Mouse (Mus musculus): ENCODE data around the gene Syne1. TPM values are rescaled to one million over a fixed set of nuclear protein-coding genes. Genes with fewer than 3 reads are reported as not detected.

The Syne1 gene
- polyA plus RNA-seq, 1 experiment from 2014 or later, result 2.5 TPM

DNA sequence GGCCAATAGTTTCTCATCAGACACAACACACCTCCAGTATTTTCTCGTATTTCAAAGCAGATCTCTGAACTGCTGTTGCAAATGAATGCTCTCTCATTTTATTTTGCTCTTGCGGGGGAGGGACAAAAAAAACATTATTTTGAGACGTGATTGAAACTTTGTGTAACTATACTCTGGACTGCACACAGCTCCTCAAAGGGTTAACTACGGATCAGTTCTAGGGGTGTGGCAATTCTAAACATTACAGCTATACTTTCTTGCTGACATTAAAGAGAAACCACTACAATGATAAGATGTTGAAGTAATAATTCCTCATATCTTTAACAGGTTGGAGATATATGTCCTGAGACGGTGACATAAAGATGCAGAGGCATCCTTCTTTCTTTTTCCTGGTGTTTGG lies 356.0 kb downstream of the Syne1 start:
- H3K4me3 ChIP-seq (replicated peaks), result no peak overlapping the region
- no peaks in the 10 kb centered on the region for H3K27me3 ChIP-seq
- no peaks in the 10 kb centered on the region for H3K9me3 ChIP-seq (replicated peaks)
- no peaks in the 10 kb centered on the region for H3K36me3 ChIP-seq
- 47% methylated on average over 5 of the region's 5 CpGs for WGBS (ENCODE audit: insufficient replicate concordance)
- no peak overlapping the region for H3K27ac ChIP-seq
- ATAC-seq (ENCODE audit: low read depth) (no peak; the same call in 1 of the 2 replicates), DNase-seq (no peak)
- peak overlapping the region; percentile 68 for H3K4me2 ChIP-seq
- no peak overlapping the region for H3K9ac ChIP-seq
- H3K4me1 ChIP-seq (replicated peaks), result peaks cover 24% of the 10 kb centered on the region

DNA sequence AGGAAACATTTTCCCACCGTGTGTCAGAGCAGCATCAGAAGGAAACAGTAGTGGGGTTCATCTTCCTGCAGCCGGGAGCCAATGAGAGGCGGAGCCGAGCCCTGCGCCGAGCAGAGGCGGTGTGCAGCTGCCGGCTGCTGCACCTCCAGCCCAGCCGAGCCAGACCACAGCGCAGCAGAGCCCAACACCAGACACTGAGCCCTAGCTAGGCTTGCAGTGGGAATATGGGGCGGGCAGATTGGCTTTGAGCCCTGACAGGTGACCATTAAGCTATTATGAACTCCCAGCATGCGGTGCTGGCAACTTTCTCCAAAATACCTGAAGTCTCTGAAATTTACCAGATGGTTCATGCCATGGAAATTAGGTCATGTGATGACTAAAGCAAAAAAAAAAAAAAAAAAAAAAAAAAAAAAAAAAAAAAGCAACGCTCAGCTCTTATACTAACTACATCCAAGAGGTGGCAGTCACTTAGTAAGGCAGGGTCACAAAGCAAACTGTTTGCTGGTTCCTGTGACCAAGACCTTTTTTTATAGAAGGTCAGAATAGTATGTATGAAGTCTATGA lies 356.5 kb downstream of the Syne1 start:
- peak overlapping the region; percentile 68 for H3K4me2 ChIP-seq
- no peaks in the 10 kb centered on the region for H3K27me3 ChIP-seq
- H3K9ac ChIP-seq, result peak overlapping the region; percentile 67
- H3K4me3 ChIP-seq (replicated peaks), result peak overlapping the region; percentile 66
- H3K4me1 ChIP-seq (replicated peaks), result peaks cover 24% of the 10 kb centered on the region
- ATAC-seq (ENCODE audit: low read depth) (peak; percentile 98), DNase-seq (peak; percentile 68)
- H3K9me3 ChIP-seq (replicated peaks), result no peaks in the 10 kb centered on the region
- peak overlapping the region; percentile 84 for H3K27ac ChIP-seq
- no peaks in the 10 kb centered on the region for H3K36me3 ChIP-seq
- under 1% methylated on average over 13 of the region's 13 CpGs for WGBS (ENCODE audit: insufficient replicate concordance)

GRCm38 (mm10) chr10:5194081-5194670 lies 357.1 kb downstream of the Syne1 start:
- DNase-seq (no peak), ATAC-seq (ENCODE audit: low read depth) (peak; percentile 87)
- under 1% methylated on average over 13 of the region's 13 CpGs for WGBS (ENCODE audit: insufficient replicate concordance)

GRCm38 (mm10) chr10:5192861-5193490 lies 358.3 kb downstream of the Syne1 start:
- no peak overlapping the region for H3K4me3 ChIP-seq (replicated peaks)
- H3K4me1 ChIP-seq (replicated peaks), result peaks cover 24% of the 10 kb centered on the region
- 0 out of 2 replicates have a peak, but pooled peaks cover 8% of the 10 kb centered on the region for H3K36me3 ChIP-seq
- 0 out of 2 replicates have a peak overlapping the region, but pooled peaks have one; percentile 12 for H3K4me2 ChIP-seq
- DNase-seq (no peak), ATAC-seq (ENCODE audit: low read depth) (no peak)
- H3K9me3 ChIP-seq (replicated peaks), result no peaks in the 10 kb centered on the region
- no peak overlapping the region; the same call in 1 of the 2 replicates for H3K27ac ChIP-seq
- H3K9ac ChIP-seq, result peak overlapping the region; percentile 3; the same call in 1 of the 2 replicates
- no peaks in the 10 kb centered on the region for H3K27me3 ChIP-seq
- WGBS (ENCODE audit: insufficient replicate concordance), result 71% methylated on average over 9 of the region's 9 CpGs

More at GRCm38 (mm10) chr10:5194081-5194670, 357.1 kb downstream of the Syne1 start:
- Histone ChIP-seq H3K4me1 (replicated peaks) (peaks cover 24% of the 10 kb centered on the region), H3K36me3 (0 out of 2 replicates have a peak, but pooled peaks cover 4% of the 10 kb centered on the region), H3K27me3 (no peaks in the 10 kb centered on the region), H3K9me3 (replicated peaks) (no peaks in the 10 kb centered on the region), H3K27ac (peak overlapping the region; percentile 84), H3K4me2 (peak overlapping the region; percentile 68), H3K9ac (peak overlapping the region; percentile 67), H3K4me3 (replicated peaks) (peak overlapping the region; percentile 66)

DNA sequence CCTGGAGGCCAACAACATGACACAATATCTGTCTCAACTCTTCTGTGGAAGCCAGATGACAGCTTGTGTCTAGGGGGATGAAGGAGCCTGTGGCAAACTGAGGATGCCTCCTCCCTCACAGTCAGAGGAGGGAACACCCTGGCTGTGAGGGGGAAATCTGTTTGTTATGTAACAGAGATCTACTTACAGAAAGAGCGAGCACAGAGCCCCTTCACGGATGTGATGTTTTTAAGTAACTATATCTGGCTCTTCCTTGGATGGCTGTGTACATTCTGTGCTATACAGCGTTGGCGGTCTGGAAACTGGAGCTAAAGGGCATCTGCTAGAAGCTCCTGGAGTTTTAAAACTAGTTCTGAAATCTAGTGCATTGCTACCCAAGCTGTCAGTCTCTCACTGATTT lies 360.5 kb downstream of the Syne1 start:
- DNase-seq (no peak), ATAC-seq (ENCODE audit: low read depth) (no peak)
- no peak overlapping the region for H3K4me3 ChIP-seq (replicated peaks)
- no peak overlapping the region for H3K27ac ChIP-seq
- H3K4me1 ChIP-seq (replicated peaks), result peaks cover 23% of the 10 kb centered on the region
- H3K36me3 ChIP-seq, result 0 out of 2 replicates have a peak, but pooled peaks cover 8% of the 10 kb centered on the region
- no peaks in the 10 kb centered on the region for H3K9me3 ChIP-seq (replicated peaks)
- H3K9ac ChIP-seq, result no peak overlapping the region
- no peak overlapping the region for H3K4me2 ChIP-seq
- 74% methylated on average over 4 of the region's 4 CpGs for WGBS (ENCODE audit: insufficient replicate concordance)
- no peaks in the 10 kb centered on the region for H3K27me3 ChIP-seq

DNA sequence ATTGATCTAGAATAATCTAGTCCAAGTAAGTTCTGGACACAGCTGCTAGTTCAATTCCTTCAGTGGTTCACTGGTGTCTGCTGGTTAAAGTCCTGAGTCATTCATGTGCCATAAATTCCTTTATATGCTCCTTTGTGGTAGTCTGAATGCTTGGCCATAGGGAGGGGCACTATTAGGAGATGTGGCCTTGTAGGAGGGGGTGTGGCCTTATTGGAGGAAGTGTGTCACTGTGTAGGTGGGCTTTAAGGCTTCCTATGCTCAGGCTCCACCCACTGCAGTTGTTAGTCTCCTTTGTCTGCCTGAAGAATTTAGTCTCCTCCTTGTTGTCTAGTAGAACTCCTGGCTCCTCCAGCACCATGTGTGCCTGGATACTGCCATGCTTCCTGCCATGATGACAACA lies 362.4 kb downstream of the Syne1 start:
- peaks cover 12% of the 10 kb centered on the region for H3K4me1 ChIP-seq (replicated peaks)
- H3K9ac ChIP-seq, result no peak overlapping the region
- no peak overlapping the region for H3K4me2 ChIP-seq
- H3K4me3 ChIP-seq (replicated peaks), result no peak overlapping the region
- no peaks in the 10 kb centered on the region for H3K27me3 ChIP-seq
- DNase-seq (no peak), ATAC-seq (ENCODE audit: low read depth) (no peak)
- H3K27ac ChIP-seq, result no peak overlapping the region
- peaks cover 20% of the 10 kb centered on the region for H3K36me3 ChIP-seq
- H3K9me3 ChIP-seq (replicated peaks), result no peaks in the 10 kb centered on the region

DNA sequence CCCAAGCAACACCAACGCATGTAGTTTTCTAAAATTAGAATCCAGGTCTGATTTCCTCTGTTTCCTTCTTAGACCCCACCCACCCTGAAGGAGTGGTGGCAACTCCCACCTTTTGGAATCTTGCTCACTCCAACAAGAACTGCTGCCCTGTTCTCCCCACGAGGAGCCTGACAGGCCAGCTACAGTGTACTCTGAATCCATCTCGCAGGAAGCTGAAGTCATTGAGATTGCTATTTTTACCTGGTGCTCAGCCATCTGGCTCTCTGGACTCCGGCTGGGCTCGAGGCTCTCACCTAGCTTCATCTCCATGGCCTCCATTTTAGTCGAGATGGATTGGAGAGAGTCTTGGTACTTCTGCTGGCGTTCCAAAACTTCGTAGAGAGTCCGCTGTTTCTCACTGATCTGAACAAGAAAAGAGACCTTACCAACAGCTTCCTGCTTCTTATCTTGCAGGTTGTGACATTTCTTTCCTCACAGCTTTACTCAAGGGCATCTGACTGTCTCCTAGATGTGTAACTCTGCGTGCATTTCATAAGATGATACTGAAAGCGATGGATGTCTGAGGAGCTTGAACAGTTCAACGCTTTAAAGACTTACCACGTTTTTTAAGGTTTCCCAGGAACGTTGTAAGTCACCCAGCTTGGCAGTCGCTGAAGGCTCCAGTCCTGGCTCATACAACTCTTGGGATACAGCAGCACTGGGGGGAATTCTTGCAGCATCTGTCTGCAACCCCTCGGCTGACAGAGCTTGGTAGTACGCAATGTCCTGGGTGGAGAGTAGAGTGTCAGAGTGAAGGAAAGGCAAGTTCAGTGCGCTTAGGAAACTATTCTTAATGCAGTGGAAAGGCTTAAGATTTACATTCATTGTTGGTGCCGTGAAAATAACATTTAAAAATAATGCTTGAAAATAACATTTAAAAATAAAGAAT lies 365.9 kb downstream of the Syne1 start:
- H3K4me2 ChIP-seq, result no peak overlapping the region
- no peak for DNase-seq
- no peak overlapping the region for H3K9ac ChIP-seq
- no peaks in the 10 kb centered on the region for H3K9me3 ChIP-seq (replicated peaks)
- no peaks in the 10 kb centered on the region for H3K4me1 ChIP-seq (replicated peaks)
- H3K27me3 ChIP-seq, result no peaks in the 10 kb centered on the region
- peaks cover 23% of the 10 kb centered on the region for H3K36me3 ChIP-seq
- no peak overlapping the region for H3K4me3 ChIP-seq (replicated peaks)
- no peak for ATAC-seq (ENCODE audit: low read depth)
- WGBS (ENCODE audit: insufficient replicate concordance), result 63% methylated on average over 19 of the region's 19 CpGs
- no peak overlapping the region for H3K27ac ChIP-seq

- no peak overlapping the region for H3K4me3 ChIP-seq (replicated peaks)
- H3K27me3 ChIP-seq, result no peaks in the 10 kb centered on the region
- peaks cover 15% of the 10 kb centered on the region for H3K36me3 ChIP-seq
- H3K4me2 ChIP-seq, result no peak overlapping the region
- H3K9ac ChIP-seq, result no peak overlapping the region
- no peaks in the 10 kb centered on the region for H3K4me1 ChIP-seq (replicated peaks)
- no peak overlapping the region for H3K27ac ChIP-seq
- ATAC-seq (ENCODE audit: low read depth) (no peak), DNase-seq (no peak)
- 85% methylated on average over 4 of the region's 4 CpGs for WGBS (ENCODE audit: insufficient replicate concordance)
- no peaks in the 10 kb centered on the region for H3K9me3 ChIP-seq (replicated peaks)
These were observed 369.5 kb downstream of the Syne1 start for GRCm38 (mm10) chr10:5181771-5182176.

DNA sequence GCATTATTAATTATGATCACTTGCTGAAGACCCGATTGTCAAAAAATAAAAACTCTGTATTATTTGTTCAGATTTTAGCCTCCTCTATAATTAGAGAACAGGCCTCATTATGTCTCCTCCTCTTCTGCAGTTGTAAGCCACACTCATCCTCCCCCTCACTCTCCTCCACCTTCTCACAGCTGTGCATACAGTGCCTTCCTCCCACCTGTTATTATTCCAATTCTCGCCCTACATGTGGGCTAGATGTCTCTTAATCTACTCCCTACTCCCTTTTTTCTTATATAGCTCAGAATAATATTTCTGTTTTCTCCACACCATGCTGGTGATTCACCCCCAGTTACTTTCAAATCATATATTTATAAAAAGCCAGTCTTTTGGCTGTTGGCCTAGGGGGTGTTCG lies 371.4 kb downstream of the Syne1 start:
- Histone ChIP-seq H3K36me3 (peaks cover 7% of the 10 kb centered on the region), H3K9ac (no peak overlapping the region), H3K4me3 (replicated peaks) (no peak overlapping the region), H3K4me1 (replicated peaks) (no peaks in the 10 kb centered on the region), H3K27ac (no peak overlapping the region), H3K27me3 (no peaks in the 10 kb centered on the region), H3K9me3 (replicated peaks) (no peaks in the 10 kb centered on the region), H3K4me2 (no peak overlapping the region)
- WGBS (ENCODE audit: insufficient replicate concordance), result 75% methylated on average over 3 of the region's 3 CpGs
- no peak for DNase-seq
- no peak for ATAC-seq (ENCODE audit: low read depth)

GRCm38 (mm10) chr10:5177446-5178015 lies 373.8 kb downstream of the Syne1 start:
- Histone ChIP-seq H3K9ac (no peak overlapping the region), H3K27me3 (no peaks in the 10 kb centered on the region), H3K36me3 (peaks cover 8% of the 10 kb centered on the region), H3K27ac (no peak overlapping the region), H3K4me1 (replicated peaks) (no peaks in the 10 kb centered on the region), H3K9me3 (replicated peaks) (no peaks in the 10 kb centered on the region), H3K4me2 (no peak overlapping the region), H3K4me3 (replicated peaks) (no peak overlapping the region)
- DNase-seq, result no peak
- 47% methylated on average over 9 of the region's 9 CpGs for WGBS (ENCODE audit: insufficient replicate concordance)
- no peak for ATAC-seq (ENCODE audit: low read depth)

- no peak overlapping the region for H3K4me3 ChIP-seq (replicated peaks)
- 34% methylated on average over 2 of the region's 2 CpGs for WGBS (ENCODE audit: insufficient replicate concordance)
- H3K4me1 ChIP-seq (replicated peaks), result no peaks in the 10 kb centered on the region
- no peaks in the 10 kb centered on the region for H3K9me3 ChIP-seq (replicated peaks)
- DNase-seq (no peak), ATAC-seq (ENCODE audit: low read depth) (no peak)
- no peak overlapping the region for H3K27ac ChIP-seq
- H3K9ac ChIP-seq, result no peak overlapping the region
- H3K27me3 ChIP-seq, result no peaks in the 10 kb centered on the region
- no peak overlapping the region for H3K4me2 ChIP-seq
- peaks cover 12% of the 10 kb centered on the region for H3K36me3 ChIP-seq
These were observed 374.9 kb downstream of the Syne1 start for GRCm38 (mm10) chr10:5176371-5176770.
